Mouse (Mus musculus): ENCODE data around the gene Rars. TPM values are rescaled to one million over a fixed set of nuclear protein-coding genes. Genes with fewer than 3 reads are reported as not detected.

Rars gene
- 68.2 and 68.6 TPM in 2 replicates for polyA plus RNA-seq (2015; fragmentation: Nextera tagmentation; extraction: Ambion mirVana)

DNA sequence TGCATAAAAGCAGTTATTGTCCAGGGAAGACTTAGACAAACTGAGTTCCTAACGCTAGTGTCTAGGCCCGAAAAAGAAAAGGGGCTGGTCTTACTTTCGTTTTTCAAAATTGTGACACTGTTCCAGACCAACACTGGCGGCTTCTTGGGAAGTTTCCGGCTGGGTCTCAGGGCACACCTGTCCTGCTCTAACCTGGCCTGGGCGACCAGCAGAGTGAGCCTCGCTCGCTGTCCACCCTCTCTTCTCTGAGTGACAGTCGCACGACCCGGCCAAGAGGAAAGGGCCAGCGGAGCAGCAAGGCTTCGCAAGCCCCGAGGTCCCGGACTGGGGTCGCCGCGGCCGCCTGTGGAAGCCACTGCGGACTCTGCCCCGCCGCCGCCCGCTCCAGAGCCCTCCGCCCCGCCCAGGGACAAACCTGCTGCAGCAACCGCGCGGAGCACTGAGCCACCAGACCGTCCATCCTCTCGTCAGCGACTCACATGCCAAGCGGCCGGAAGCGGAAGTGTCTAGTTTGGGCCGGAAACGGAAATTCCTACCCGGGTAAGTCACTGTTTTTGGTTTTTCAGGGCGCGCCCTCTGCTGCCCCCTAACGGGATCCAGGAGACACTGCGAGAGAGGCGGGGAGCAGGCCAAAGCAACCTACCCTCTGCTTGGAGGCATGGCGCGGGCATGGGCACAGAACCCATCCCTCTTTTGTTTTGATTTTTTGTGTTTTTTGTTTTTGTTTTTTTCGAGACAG, at the start of gene Rars:
Gene Rars, minus strand, starts transcription at position 485 of the 739 bp plus-strand sequence.
- peak within 1 kb of the TSS; percentile 91 for H3K9ac ChIP-seq
- H3K4me3 ChIP-seq, result peak within 1 kb of the TSS; percentile 98
- ATAC-seq (replicated peaks), result peak; percentile 80
- H3K4me2 ChIP-seq, result peak within 1 kb of the TSS; percentile 79
- H3K27ac ChIP-seq, result peak within 1 kb of the TSS; percentile 64
- H3K27me3 ChIP-seq (replicated peaks), result no peaks in the 10 kb centered on the region
- peaks cover 30% of the 10 kb centered on the region for H3K4me1 ChIP-seq
- no peaks in the 10 kb centered on the region for H3K9me3 ChIP-seq
- peaks cover 14% of the 10 kb centered on the region for H3K36me3 ChIP-seq (replicated peaks)
- 2% methylated on average over 46 of the region's 46 CpGs for WGBS

DNA sequence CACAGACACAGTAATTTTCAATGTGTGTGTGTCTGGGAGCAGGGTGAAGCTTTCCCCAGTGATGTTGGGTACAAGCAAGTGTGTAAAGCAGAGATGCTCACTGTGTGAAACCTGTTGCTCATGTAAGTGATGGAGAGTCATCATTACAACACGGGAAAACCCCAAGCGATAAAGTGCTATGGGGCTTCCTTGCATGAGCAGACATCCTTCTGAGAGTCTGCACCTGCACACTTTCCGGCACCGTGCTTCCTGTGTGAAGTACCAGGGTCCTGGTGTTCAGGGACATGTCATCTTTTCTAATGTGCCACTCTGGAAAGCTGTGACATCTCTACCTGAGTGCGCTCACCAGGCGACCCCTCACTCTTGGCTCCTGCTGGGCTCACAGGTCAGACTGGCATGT, 48.5 kb upstream of the Rars start:
- no peak overlapping the region for H3K4me2 ChIP-seq
- no peaks in the 10 kb centered on the region for H3K27me3 ChIP-seq (replicated peaks)
- no peaks in the 10 kb centered on the region for H3K36me3 ChIP-seq (replicated peaks)
- no peak overlapping the region for H3K9ac ChIP-seq
- H3K4me3 ChIP-seq, result no peak overlapping the region
- H3K9me3 ChIP-seq, result no peaks in the 10 kb centered on the region
- H3K27ac ChIP-seq, result no peak overlapping the region
- ATAC-seq (replicated peaks), result no peak
- H3K4me1 ChIP-seq, result peaks cover 10% of the 10 kb centered on the region
- WGBS, result 95% methylated on average over 6 of the region's 6 CpGs

DNA sequence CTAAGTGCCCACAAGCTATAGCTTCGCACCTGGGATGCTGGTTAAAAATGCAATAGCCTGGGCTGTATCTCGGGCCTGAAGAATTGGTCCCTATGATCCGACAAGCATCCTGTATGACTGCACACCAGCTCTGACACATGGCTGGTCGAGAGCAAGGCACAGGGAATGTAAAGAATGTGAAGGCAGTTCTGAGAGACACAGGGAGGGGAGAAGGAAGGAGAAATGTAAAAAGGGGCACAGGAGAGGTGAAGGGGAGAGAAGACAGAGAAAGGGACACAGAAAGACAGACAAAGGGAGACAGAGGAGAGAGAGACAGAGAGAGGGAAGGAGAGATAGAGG, 44.2 kb upstream of the Rars start:
- Histone ChIP-seq H3K27ac (no peak overlapping the region), H3K4me2 (no peak overlapping the region), H3K36me3 (replicated peaks) (no peaks in the 10 kb centered on the region), H3K9ac (no peak overlapping the region), H3K27me3 (replicated peaks) (no peaks in the 10 kb centered on the region), H3K9me3 (no peaks in the 10 kb centered on the region), H3K4me3 (no peak overlapping the region), H3K4me1 (peaks cover 34% of the 10 kb centered on the region)
- WGBS, result 46% methylated on average over 4 of the region's 4 CpGs
- ATAC-seq (replicated peaks), result no peak

DNA sequence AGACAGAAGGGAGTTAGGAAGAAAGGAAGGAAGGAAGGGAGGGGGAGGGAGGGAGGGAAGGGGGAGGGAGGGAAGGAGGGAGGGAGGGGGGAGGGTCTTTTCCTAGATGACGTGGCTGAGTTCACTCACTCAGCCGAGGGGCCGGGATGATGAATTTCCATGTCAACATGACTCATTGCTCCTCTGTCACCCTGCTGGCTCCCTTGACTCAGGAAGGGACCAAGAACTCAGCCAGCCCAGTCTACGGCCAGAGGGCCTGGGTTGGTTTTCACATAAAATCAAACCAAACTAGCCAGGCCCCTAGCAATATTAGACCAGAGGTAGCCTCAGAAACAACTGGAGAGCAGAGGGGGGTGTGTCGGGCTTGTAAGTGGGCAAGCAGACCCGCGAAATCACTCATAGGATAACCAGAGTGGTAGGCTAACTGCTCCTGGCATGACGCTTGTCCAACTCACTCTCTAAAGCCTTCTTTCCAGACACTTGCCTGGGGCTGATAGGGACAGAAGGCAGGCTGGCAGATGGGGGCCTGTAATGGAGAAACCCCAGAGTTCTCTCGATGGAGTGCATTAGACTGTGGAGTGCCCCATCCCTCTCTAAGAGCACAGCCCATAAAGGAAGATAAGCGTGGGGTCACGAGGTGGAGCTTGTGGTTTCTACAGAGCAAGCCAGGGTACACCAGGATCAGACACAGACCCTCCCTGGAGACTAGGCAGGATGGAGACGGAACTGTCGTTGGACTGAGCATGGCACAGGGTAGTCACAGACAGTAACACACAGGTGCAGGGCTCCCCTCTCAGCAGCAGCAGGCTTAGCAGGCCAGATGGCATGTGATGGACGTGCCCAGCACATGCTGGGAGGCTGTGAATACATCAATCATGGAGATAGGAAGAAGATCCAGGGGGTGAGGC, 43.6 kb upstream of the Rars start:
- WGBS, result 53% methylated on average over 14 of the region's 14 CpGs
- Histone ChIP-seq H3K4me1 (peaks cover 36% of the 10 kb centered on the region), H3K27ac (0 out of 2 replicates have a peak overlapping the region, but pooled peaks have one; percentile 14), H3K36me3 (replicated peaks) (no peaks in the 10 kb centered on the region), H3K27me3 (replicated peaks) (no peaks in the 10 kb centered on the region), H3K9ac (no peak overlapping the region), H3K9me3 (no peaks in the 10 kb centered on the region), H3K4me3 (no peak overlapping the region), H3K4me2 (no peak overlapping the region)
- ATAC-seq (replicated peaks), result peak; percentile 48

DNA sequence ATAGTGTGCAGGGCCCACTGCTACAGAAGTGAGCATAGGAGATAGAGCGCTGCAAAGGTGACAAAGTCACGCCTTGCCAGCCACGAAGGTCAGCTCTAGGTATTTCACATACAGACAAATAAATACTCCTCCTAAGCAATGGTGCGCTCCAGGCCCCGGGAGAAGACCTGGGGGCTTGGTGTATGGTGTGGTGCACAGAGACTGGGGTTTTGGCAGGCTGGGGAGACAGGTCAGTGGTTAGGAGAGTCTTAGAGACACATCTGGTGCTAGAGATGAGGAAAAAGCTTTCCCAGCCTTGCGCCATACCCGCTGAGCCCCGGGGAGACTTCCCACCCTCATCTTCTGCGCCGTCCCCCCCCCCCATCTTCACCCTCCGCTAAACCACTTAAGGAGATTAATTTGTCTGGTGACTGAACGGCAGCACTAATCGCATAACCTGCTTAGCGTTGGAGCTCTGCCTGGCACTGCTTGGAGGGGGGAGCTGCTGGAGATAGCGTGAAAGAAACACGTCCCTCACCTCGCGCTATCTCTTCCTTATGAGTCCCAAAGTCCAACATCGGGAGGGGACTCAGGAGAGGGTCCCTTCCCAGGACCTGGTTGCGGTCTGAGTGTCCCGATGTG, 39.4 kb upstream of the Rars start:
- Histone ChIP-seq H3K4me1 (peaks cover 33% of the 10 kb centered on the region), H3K9me3 (no peaks in the 10 kb centered on the region), H3K4me3 (no peak overlapping the region), H3K4me2 (peak overlapping the region; percentile 40), H3K27me3 (replicated peaks) (no peaks in the 10 kb centered on the region), H3K36me3 (replicated peaks) (no peaks in the 10 kb centered on the region), H3K27ac (peak overlapping the region; percentile 58), H3K9ac (no peak overlapping the region)
- ATAC-seq (replicated peaks), result peak; percentile 76
- 14% methylated on average over 21 of the region's 21 CpGs for WGBS

DNA sequence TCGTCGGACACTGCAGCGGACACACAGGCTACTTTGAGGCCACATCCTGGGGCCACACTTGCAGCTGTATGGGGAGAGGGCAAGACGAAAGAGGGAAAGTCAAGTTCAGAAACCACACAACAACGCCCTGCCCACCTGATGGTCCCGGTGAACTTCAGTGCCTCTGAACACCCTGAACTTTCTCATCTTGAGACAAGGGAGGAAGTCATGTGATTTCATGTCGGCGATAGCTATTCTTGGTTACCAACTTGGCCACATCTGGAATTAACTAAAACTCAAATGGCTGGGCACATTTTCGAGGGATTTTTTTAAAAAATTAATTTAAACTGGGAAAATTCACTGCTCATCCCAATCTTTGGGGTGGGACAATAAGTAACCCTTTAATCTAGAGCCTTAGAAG, 36.7 kb upstream of the Rars start:
- 0 out of 2 replicates have a peak, but pooled peaks cover 4% of the 10 kb centered on the region for H3K36me3 ChIP-seq (replicated peaks)
- H3K9ac ChIP-seq, result no peak overlapping the region
- no peaks in the 10 kb centered on the region for H3K9me3 ChIP-seq
- no peak overlapping the region for H3K27ac ChIP-seq
- WGBS, result 94% methylated on average over 9 of the region's 9 CpGs
- no peaks in the 10 kb centered on the region for H3K27me3 ChIP-seq (replicated peaks)
- no peak for ATAC-seq (replicated peaks)
- H3K4me1 ChIP-seq, result peaks cover 31% of the 10 kb centered on the region
- no peak overlapping the region for H3K4me2 ChIP-seq
- no peak overlapping the region for H3K4me3 ChIP-seq

DNA sequence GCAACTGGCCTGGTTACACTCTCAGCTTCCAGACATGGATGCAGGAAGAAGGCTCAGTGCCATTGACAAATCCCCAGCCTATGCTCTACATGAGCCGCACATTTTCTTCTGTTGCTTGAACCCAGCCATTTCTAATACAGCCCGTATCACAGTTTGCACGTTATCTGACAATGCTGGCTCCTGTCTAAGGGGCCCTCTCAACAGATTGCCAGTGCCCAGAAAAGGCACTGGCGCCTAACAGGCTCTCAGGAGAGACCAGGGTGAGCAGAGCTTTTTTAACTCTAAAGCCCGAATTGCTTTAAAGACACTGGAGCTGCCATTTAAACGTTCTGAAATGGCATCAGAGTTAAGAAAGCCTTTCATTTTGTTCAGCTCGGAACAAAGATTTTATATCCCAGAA, 31.8 kb upstream of the Rars start:
- H3K36me3 ChIP-seq (replicated peaks), result 0 out of 2 replicates have a peak, but pooled peaks cover 4% of the 10 kb centered on the region
- no peak overlapping the region for H3K9ac ChIP-seq
- peak overlapping the region; percentile 91 for H3K27ac ChIP-seq
- H3K4me2 ChIP-seq, result no peak overlapping the region
- H3K27me3 ChIP-seq (replicated peaks), result no peaks in the 10 kb centered on the region
- ATAC-seq (replicated peaks), result no peak
- peaks cover 34% of the 10 kb centered on the region for H3K4me1 ChIP-seq
- H3K9me3 ChIP-seq, result no peaks in the 10 kb centered on the region
- H3K4me3 ChIP-seq, result no peak overlapping the region
- WGBS, result 20% methylated on average over 7 of the region's 7 CpGs

DNA sequence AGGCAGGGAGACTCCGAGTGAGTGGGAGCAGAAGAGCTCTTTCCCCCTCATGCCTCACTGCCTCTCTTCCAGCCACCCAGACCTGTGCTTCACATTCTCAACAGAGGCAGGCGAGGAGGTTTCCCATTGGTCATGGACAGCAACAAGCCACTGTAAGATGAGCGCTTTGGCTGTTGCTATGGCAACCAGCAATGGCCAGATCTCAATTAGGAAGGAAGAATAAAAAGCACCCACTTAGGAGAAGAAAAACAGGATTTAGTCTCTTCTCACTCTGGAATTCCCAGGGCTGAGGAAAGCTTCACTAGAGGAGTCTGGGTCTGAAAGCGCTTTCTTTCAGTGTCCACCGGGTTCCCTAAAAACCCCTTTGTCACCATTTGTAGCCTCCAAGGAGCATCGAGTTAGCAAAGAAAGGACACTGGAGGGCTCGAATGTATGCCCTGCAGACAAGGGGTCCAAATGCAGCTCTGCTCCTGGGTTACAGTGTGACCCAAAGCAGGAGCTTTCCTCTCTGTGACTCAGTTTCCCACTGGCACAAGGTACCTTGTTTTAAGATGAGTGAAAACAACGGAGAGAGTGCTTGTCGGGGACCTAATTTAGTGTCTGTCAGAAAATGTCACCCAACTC, 30.8 kb upstream of the Rars start:
- Histone ChIP-seq H3K4me2 (peak overlapping the region; percentile 30), H3K4me3 (no peak overlapping the region), H3K36me3 (replicated peaks) (0 out of 2 replicates have a peak, but pooled peaks cover 4% of the 10 kb centered on the region), H3K9ac (no peak overlapping the region), H3K4me1 (peaks cover 34% of the 10 kb centered on the region), H3K27me3 (replicated peaks) (no peaks in the 10 kb centered on the region), H3K27ac (peak overlapping the region; percentile 91), H3K9me3 (no peaks in the 10 kb centered on the region)
- 7% methylated on average over 9 of the region's 9 CpGs for WGBS
- ATAC-seq (replicated peaks), result peak; percentile 92

DNA sequence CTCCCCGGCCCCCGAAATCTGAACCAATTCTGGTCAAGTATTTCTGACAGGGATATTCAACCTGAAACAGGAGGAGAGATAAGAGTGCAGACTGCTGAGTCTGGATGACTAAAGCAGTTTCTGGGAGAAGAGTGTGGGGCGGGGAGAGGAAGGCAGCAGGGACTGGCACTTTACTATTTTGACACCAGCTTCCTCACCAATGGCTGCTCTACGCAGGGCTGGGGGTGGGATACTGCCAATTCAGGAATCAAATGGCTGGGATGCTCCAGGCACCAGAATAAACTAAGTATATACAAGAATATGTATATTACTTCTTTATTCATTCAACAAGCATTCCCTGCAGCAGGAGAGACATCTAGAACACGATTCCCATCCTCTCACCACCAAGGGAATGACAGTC, 29.3 kb upstream of the Rars start:
- 83% methylated on average over 5 of the region's 5 CpGs for WGBS
- Histone ChIP-seq H3K27me3 (replicated peaks) (no peaks in the 10 kb centered on the region), H3K36me3 (replicated peaks) (0 out of 2 replicates have a peak, but pooled peaks cover 4% of the 10 kb centered on the region), H3K4me3 (no peak overlapping the region), H3K9me3 (no peaks in the 10 kb centered on the region), H3K4me2 (no peak overlapping the region), H3K9ac (no peak overlapping the region), H3K27ac (peak overlapping the region; percentile 91; the same call in 1 of the 2 replicates), H3K4me1 (peaks cover 34% of the 10 kb centered on the region)
- no peak for ATAC-seq (replicated peaks)

DNA sequence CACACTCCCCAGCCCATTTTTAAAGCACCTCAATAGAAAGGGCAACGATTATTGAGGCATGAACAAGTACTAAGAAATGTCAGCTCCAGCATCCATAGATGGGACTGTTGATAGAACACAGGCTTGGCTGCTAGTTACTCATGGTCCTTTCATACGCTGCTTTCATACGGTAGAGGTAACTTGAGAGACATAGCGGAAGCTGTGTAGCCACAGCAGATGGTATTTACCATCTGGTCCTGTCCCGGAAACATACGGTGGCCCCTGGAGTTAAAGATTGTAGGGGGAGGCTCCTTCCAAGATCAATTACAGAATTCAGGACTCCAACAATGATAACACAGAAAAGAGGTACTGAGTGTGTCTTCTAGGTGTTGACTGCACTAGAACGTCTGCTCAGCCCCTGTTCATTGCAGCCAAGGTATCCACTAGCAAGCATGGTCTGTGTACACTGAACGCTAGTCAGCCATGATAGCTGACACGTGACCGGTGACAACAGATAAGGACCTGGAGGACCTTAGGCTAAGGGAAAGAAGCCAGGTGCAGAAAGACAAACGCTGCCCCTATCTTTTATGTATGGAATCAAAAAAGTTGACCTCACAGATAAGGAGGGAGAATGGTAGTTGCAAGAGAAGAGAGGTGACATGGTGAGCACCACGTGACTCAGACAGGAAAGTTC, 23.2 kb upstream of the Rars start:
- H3K36me3 ChIP-seq (replicated peaks), result no peaks in the 10 kb centered on the region
- no peak overlapping the region for H3K9ac ChIP-seq
- H3K4me3 ChIP-seq, result no peak overlapping the region
- H3K9me3 ChIP-seq, result no peaks in the 10 kb centered on the region
- no peaks in the 10 kb centered on the region for H3K27me3 ChIP-seq (replicated peaks)
- H3K4me1 ChIP-seq, result peaks cover 25% of the 10 kb centered on the region
- ATAC-seq (replicated peaks), result no peak
- no peak overlapping the region for H3K4me2 ChIP-seq
- 62% methylated on average over 12 of the region's 12 CpGs for WGBS
- H3K27ac ChIP-seq, result peak overlapping the region; percentile 87

DNA sequence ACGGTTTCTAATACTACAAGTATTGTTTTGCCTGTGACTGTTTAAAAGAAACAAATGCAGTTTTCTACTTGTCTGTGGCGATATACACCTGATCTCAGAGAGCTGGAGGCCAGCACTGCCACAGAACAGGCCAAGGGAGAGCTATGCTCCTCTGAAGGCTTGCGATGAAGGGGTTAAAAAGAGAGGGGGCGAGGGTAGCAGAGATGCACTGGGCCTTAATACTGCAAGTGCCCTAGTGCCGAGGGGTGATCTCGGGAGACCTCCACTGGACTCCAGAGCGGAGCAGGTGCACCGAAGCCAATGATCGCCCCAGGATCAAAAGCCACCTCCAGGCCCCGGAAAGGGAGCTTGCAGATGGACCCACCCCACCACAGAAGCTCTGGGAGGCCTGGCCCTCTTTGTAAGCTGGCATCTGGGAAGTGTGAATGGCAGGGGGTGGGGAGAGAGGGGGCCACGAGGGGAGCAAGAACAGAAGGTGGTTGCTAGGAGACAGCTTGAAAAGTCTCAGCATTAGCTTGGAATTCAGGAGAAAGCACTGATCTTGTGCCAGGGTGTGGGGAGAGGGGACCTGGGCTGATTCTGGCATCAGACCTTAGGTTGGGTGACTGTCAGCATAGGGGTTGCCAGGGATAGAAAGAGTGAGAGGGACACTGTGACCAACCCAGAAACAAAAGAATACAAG, 22.2 kb upstream of the Rars start:
- H3K9ac ChIP-seq, result no peak overlapping the region
- H3K27me3 ChIP-seq (replicated peaks), result no peaks in the 10 kb centered on the region
- peaks cover 25% of the 10 kb centered on the region for H3K4me1 ChIP-seq
- no peak overlapping the region for H3K4me3 ChIP-seq
- 13% methylated on average over 11 of the region's 11 CpGs for WGBS
- no peaks in the 10 kb centered on the region for H3K9me3 ChIP-seq
- peak; percentile 89 for ATAC-seq (replicated peaks)
- H3K36me3 ChIP-seq (replicated peaks), result 0 out of 2 replicates have a peak, but pooled peaks cover 9% of the 10 kb centered on the region
- peak overlapping the region; percentile 87 for H3K27ac ChIP-seq
- H3K4me2 ChIP-seq, result peak overlapping the region; percentile 11; the same call in 1 of the 2 replicates

Data from midbrain, embryonic 15.5 days (tissue).